Mouse (Mus musculus) telencephalon, adult 2 months (tissue): ENCODE measurements around the gene Zfp367.

Experiments used
- DNase-seq: peaks from one replicate; pipeline ENCODE4 v3.0.0-alpha.2; 2011; ENCODE audit warnings: low read depth, low spot score

The Zfp367 gene

GRCm38 (mm10) chr13:64154651-64155050 lies 1.6 kb upstream of the Zfp367 start:
- DNase-seq: no peak

DNA sequence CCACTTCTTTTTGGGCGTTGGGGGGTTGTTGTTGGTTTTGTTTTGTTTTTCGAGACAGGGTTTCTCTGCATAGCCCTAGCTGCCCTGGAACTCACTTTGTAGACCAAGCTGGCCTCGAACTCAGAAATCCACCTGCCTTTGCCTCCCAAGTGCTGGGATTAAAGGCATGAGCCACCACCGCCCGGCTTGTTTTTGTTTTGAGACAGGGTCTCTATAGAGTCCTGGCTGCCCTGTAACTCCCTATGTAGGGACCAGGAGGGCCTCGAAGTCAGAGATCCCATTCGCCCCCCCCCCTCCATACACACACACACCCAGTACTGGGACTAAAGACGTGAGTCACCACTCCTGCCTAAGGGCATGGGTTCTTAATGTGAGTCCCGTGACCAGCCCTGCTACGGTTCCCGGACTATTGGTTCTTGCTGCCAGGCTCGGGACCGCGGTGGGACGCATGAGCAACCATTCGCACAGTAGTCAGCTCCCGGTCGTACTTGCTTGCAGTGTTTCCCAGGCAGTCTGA lies 807 bp upstream of the Zfp367 start:
- no peak for DNase-seq

- DNase-seq: no peak
These were observed 325 bp downstream of the Zfp367 start for GRCm38 (mm10) chr13:64152671-64153082.

- DNase-seq: no peak
These were observed 747 bp downstream of the Zfp367 start for GRCm38 (mm10) chr13:64152241-64152669.

- DNase-seq: no peak
These were observed 2.9 kb downstream of the Zfp367 start for GRCm38 (mm10) chr13:64150121-64150520.

- DNase-seq: peak; percentile 6
These were observed 23.2 kb downstream of the Zfp367 start for GRCm38 (mm10) chr13:64129616-64130375.

DNA sequence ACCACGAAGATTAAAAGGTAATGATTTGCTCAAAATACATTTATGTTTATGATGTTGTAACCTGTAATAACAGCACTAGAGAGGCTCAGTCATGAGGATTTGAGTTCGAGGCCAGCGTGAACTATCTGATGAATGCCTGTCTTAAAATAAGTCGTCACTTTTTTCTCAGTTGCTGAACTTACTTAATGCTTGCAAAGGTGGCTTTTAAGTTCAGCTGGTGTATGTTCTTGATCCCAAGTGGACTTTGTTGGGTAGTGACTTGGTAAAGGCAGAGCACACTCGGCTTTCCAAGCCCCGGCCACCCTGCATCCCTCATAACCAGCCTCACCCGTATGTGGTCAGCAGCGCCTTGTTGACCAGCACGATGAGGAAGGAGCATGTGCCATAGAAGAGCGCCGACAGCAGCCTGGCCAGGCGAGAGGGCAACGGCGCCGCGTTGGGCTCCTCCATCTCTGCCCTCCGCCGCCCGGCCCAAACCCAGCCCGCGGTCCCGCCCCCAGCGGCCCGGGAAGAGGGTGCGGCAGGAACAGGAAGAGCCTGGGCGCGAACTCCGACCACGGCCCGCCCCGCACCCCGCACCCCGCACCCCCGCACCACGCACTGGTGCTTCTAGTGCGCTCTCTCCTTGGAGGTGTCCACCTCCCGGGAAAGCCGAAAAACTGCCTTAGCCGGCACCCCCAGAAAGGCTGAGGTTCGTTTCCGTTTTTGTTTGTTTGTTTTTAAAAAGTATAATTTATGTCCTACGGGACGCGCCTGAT lies 24.0 kb downstream of the Zfp367 start, which contains the start of gene Slc35d2:
Gene Slc35d2, minus strand, starts transcription at position 511 of the 758 bp plus-strand sequence.
- DNase-seq: no peak

GRCm38 (mm10) chr13:64126316-64126715 lies 26.7 kb downstream of the Zfp367 start:
- DNase-seq: no peak

DNA sequence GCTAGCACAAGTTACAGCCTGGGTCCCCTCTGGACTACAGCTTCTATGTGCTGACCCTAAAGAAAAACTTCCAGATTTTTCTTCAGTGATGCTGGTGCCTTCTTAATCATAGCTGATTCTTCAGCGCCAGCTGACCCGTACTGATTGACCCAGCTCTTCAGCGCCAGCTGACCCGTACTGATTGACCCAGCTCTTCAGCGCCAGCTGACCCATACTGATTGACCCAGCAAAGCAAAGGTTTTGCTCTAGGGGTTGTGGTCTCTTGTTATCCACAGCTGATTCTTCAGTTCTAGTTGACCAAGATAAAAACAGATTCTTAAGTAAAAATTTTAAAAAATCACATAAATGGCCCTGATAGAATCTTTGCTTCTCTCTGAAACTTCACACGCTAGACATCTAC lies 28.1 kb downstream of the Zfp367 start:
- no peak for DNase-seq

DNA sequence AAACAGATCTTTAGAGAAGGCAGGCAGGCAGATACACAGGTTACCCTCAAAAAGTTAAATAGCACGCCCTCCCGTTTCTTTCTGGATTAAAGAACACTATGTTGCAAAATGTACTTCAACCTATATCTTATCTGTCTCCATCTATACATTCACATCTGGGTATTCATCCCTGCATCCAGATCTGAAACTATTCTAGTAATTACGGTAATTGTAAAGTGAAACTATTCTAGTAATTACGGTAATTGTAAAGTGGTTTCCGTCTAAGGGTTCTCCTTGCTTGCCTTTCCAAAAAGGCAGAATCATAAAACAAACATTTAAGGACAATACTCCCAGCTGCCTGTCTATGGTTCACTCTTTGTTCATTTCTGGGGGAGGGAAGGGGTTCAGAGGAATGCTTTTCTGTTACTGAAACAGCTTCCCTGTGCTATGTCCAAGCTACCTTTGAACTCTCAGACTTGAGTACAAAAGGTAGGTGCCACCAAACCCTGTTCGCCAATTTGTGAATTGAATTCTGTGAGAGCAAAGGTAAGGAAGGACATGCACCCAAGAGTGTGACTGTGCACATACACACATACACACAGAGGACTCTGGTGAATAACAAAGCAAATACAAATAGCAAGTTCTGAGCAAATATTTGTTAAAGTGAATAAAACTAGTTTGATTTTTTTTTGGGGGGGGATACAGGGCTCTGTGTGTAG lies 29.4 kb downstream of the Zfp367 start:
- DNase-seq: no peak

- no peak for DNase-seq
These were observed 32.2 kb downstream of the Zfp367 start for GRCm38 (mm10) chr13:64120760-64121159.

- no peak for DNase-seq
These were observed 35.6 kb downstream of the Zfp367 start for GRCm38 (mm10) chr13:64117442-64117841.

- no peak for DNase-seq
These were observed 42.6 kb downstream of the Zfp367 start for GRCm38 (mm10) chr13:64110421-64110820.

DNA sequence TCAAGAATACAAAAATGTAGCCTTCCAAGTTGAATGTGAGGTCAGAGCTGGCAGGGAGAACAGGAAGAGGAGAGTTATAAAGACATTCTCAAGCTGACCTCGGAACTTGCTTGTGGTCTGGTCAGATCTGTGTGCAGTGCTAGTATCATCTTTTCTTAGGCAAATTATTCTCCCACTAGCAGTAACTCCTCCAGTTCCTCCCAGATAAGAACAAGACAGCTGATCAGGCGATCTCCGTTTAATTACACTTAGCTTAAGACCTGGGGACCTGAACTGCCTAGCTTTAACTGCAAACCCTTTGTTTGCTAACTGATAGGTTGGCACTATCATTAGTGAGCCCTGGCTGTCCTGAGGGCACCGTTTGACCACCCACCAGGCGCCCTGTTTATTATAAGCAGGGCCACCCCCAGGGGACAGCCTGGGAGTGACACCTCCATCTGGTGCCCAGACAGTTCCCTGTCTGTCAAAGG lies 44.6 kb downstream of the Zfp367 start:
- DNase-seq: no peak

DNA sequence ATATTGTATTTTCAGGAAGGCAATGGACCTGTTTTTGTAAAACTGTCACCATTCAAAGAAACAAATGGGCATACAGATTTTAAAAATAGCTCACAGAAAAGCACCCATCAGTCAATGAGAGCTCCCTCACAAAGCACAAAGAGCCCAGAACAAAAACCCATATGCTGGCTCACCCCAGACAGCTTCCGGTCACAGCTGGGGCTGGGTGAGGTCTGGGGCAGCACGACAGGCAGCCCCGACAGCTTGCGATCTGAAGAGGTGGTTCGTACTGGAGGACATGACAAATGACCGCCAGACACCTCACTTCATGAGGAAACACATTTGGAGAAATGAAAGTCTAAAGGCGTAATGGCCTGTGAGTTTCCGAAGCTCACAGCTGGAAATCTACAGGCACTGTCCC lies 45.5 kb downstream of the Zfp367 start:
- DNase-seq: no peak

DNA sequence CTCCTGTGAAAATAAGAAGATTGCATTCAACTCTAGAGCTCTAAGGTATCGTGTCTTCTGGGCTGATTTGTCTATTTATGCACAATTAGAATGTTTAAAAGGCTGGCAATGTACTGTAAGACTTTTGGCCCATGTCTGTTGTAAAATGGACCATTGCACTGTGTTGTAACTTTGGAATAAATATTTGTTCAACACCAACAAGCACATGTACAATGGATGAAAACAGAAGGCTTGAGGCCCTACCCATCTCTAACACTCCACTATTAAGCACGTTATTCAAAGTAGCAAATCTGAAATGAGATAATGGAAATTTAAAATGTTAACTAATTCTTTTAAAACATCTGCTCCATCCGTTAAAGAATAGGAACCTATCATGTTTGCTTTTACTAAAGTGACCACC lies 45.9 kb downstream of the Zfp367 start:
- no peak for DNase-seq

GRCm38 (mm10) chr13:64105690-64106089 lies 47.3 kb downstream of the Zfp367 start:
- DNase-seq: no peak

- no peak for DNase-seq
These were observed 52.8 kb downstream of the Zfp367 start for GRCm38 (mm10) chr13:64100186-64100585.

GRCm38 (mm10) chr13:64098992-64099391 lies 54.0 kb downstream of the Zfp367 start:
- DNase-seq: no peak

DNA sequence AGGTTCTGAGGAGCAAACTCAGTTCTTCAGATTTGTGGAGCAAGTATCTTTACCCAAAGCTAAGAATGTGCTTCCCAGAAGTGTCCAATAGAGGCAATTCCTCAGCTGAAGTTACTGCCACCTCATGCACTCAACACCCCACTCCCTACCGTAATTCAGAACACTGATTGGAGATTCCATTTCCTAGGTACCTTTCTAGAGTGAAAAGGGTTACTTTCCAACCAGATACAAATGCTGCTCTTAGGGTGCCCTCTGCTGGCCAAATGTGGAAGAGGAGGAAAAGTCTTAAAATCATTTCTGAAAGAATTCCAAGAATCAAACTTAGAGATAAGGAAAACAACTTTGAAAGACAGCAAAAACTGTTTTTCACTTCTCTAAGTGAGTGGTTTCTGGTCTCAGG lies 59.7 kb downstream of the Zfp367 start:
- DNase-seq: peak; percentile 6

- DNase-seq: no peak
These were observed 60.2 kb downstream of the Zfp367 start for GRCm38 (mm10) chr13:64092752-64093151.

DNA sequence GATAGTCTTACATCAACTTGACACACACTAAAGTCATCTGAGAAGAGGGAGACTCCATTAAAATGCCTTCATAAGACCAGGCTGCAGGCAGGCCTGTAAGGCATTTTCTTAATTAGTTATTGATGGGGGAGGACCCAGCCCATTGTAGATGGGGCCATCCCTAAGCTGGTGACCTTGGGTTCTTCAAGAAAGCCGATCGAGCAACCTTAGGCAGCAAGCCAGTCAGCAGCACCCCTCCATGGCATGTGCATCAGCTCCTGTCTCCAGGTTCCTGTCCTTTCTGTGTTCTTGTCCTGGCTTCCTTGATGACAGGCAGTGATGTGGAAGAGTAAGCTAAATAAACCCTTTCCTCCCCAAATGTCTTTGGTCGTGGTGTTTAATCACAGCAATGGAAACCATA lies 60.9 kb downstream of the Zfp367 start:
- DNase-seq: no peak
